Mouse (Mus musculus) activated CD4-positive, CD25-positive, alpha-beta regulatory T cell, adult 4 months (primary cell): ENCODE data around the gene Phlda1. TPM values are rescaled to one million over a fixed set of nuclear protein-coding genes. Genes with fewer than 3 reads are reported as not detected.
A peak's percentile ranks its signal among the peaks of the same experiment; 100 is the strongest.
"Not testable (repeated sequence)": the region's sequence is repeated elsewhere in the genome, so short reads cannot be mapped to it uniquely, and the experiment has no call there.

Source experiments
- ATAC-seq: one replicate; pipeline ENCODE4 v1.8.0; 2017
- polyA plus RNA-seq, 2 experiments: library from polyadenylated mRNA; unstranded; fragments of 100-300 nt; shearing (Covaris generic); gene quantifications; one replicate each; pipeline ENCODE4 v1.2.1; 2017

The Phlda1 gene
- 1 to 10 TPM; 4.9 to 5.6 TPM for polyA plus RNA-seq

GRCm38 (mm10) chr10:111506101-111506925, at the start of gene Phlda1:
Gene Phlda1 (plus strand): TSS chr10:111506286.
- peak; percentile 85 for ATAC-seq

- no peak for ATAC-seq
These were observed 48.0 kb upstream of the Phlda1 start for GRCm38 (mm10) chr10:111458088-111458487.

- no peak for ATAC-seq
These were observed 47.0 kb upstream of the Phlda1 start for GRCm38 (mm10) chr10:111459040-111459439.

- ATAC-seq = no peak
These were observed 46.2 kb upstream of the Phlda1 start for GRCm38 (mm10) chr10:111459874-111460273.

GRCm38 (mm10) chr10:111460381-111460780, 45.7 kb upstream of the Phlda1 start:
- ATAC-seq = no peak

GRCm38 (mm10) chr10:111464833-111465232, 41.3 kb upstream of the Phlda1 start:
- no peak for ATAC-seq

- no peak for ATAC-seq
These were observed 40.7 kb upstream of the Phlda1 start for GRCm38 (mm10) chr10:111465409-111465808.

GRCm38 (mm10) chr10:111471166-111471565, 34.9 kb upstream of the Phlda1 start:
- no peak for ATAC-seq

- peak; percentile 96 for ATAC-seq
These were observed 33.2 kb upstream of the Phlda1 start, which contains the start of gene Nap1l1 for GRCm38 (mm10) chr10:111472686-111473510. Gene Nap1l1 (plus strand): TSS chr10:111473223.

- ATAC-seq = peak; percentile 50
These were observed 32.3 kb upstream of the Phlda1 start for GRCm38 (mm10) chr10:111473511-111474371.

GRCm38 (mm10) chr10:111476301-111476700, 29.8 kb upstream of the Phlda1 start:
- no peak for ATAC-seq

GRCm38 (mm10) chr10:111476989-111477510, 29.0 kb upstream of the Phlda1 start:
- no peak for ATAC-seq

GRCm38 (mm10) chr10:111479599-111479998, 26.5 kb upstream of the Phlda1 start:
- no peak for ATAC-seq

GRCm38 (mm10) chr10:111482654-111483053, 23.4 kb upstream of the Phlda1 start:
- ATAC-seq = no peak

GRCm38 (mm10) chr10:111484079-111484478, 22.0 kb upstream of the Phlda1 start:
- no peak for ATAC-seq

- peak; percentile 33 for ATAC-seq
These were observed 17.3 kb upstream of the Phlda1 start for GRCm38 (mm10) chr10:111488793-111489192.

GRCm38 (mm10) chr10:111490079-111490478, 16.0 kb upstream of the Phlda1 start:
- not testable (repeated sequence) for ATAC-seq

- ATAC-seq = no peak
These were observed 10.2 kb upstream of the Phlda1 start for GRCm38 (mm10) chr10:111495888-111496287.

- ATAC-seq = no peak
These were observed 6.2 kb upstream of the Phlda1 start for GRCm38 (mm10) chr10:111499892-111500291.

- ATAC-seq = no peak
These were observed 3.0 kb upstream of the Phlda1 start for GRCm38 (mm10) chr10:111503071-111503470.

- no peak for ATAC-seq
These were observed 2.4 kb upstream of the Phlda1 start for GRCm38 (mm10) chr10:111503716-111504115.

- ATAC-seq = no peak
These were observed 1.5 kb upstream of the Phlda1 start for GRCm38 (mm10) chr10:111504606-111505005.
